Mouse (Mus musculus): ENCODE data around the gene Ppp1r13l. TPM values are rescaled to one million over a fixed set of nuclear protein-coding genes. Genes with fewer than 3 reads are reported as not detected.

The Ppp1r13l gene
- polyA plus RNA-seq, 1 experiment from 2014 or later: 13.6 TPM

DNA sequence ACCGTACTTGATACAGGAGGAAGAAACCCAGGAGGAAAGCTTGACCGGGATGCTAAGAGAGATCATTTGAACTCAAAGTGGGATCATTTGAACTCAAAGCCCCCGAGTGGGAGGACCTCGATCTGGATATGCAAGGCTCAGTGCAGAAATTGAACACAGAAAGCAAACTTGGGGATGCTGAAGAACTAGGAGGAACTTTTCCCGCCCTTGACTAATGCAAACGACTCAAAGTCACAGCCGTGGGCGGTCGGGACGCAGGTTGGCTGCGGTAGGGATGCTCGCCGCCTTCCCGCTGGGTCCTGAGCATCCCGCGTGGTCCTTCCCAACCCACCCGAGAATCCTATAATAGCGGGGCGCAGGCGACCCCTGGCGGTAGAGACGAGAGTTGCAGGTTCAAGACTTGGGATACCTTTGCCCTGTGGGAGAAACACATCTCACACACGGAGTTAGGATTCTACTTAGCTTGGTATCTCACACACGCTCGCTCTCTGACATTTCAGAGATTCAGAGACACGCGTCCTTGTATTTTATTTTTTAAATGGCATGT is 17.0 kb upstream of the Ppp1r13l start:
- ATAC-seq (replicated peaks; ENCODE audit: extremely low read depth, insufficient read depth, low FRiP score): peak; percentile 6
- H3K4me2 ChIP-seq (ENCODE audit: low read depth, low read length): peak overlapping the region; percentile 88

DNA sequence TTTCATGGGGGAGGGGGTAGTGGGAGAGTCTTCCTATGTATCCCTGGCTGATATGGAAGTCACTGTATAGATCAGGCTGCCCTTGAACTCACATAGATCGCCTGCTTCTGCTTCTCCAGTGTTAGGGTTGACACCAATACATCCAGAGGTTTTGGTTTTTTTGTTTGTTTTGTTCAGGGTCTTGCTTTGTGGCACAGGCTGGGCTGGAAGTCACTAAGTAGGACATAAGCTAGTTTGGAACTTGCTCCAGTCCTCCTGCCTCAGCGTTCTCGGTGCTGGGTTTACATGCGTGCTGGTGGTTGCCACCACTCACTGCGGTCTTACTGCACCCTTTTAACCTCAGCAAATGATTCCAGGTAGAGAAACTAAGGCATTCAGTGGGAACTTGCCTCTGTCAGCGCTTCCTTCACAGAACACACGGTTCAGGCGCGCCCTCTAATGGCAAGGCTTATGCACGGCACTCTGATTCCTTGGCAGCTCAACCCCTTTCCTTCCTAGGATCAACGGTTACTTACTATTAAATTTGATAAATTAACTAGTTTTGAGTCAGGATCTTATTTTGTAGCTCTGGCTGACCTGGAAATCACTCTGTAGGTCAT is 16.2 kb upstream of the Ppp1r13l start:
- peak overlapping the region; percentile 8; the same call in 1 of the 2 replicates for H3K4me2 ChIP-seq (ENCODE audit: low read depth, low read length)
- H3K9me3 ChIP-seq (replicated peaks; ENCODE audit: control insufficient read depth, low read length): no peaks in the 10 kb centered on the region
- H3K9ac ChIP-seq (ENCODE audit: low read length): no peak overlapping the region
- H3K4me3 ChIP-seq (ENCODE audit: low read length): no peak overlapping the region
- H3K4me1 ChIP-seq (ENCODE audit: control insufficient read depth, insufficient read depth, low read length): peaks cover 29% of the 10 kb centered on the region
- H3K36me3 ChIP-seq (ENCODE audit: control insufficient read depth, insufficient read depth): peaks cover under 1% of the 10 kb centered on the region; the same call in 1 of the 2 replicates
- no peak overlapping the region for H3K27ac ChIP-seq (ENCODE audit: low read length)
- no peaks in the 10 kb centered on the region for H3K27me3 ChIP-seq (ENCODE audit: control insufficient read depth, insufficient read depth, low read length)
- WGBS: 2% methylated on average over 11 of the region's 11 CpGs
- ATAC-seq (replicated peaks; ENCODE audit: extremely low read depth, insufficient read depth, low FRiP score): no peak

More for the DNA sequence above, 17.0 kb upstream of the Ppp1r13l start:
- whole genome bisulfite sequencing: 0% methylated on average over 27 of the region's 27 CpGs
- no peaks in the 10 kb centered on the region for H3K27me3 ChIP-seq (ENCODE audit: control insufficient read depth, insufficient read depth, low read length)
- H3K4me1 ChIP-seq (ENCODE audit: control insufficient read depth, insufficient read depth, low read length): peaks cover 29% of the 10 kb centered on the region
- peak overlapping the region; percentile 98 for H3K27ac ChIP-seq (ENCODE audit: low read length)
- H3K36me3 ChIP-seq (ENCODE audit: control insufficient read depth, insufficient read depth): no peaks in the 10 kb centered on the region
- H3K9ac ChIP-seq (ENCODE audit: low read length): peak overlapping the region; percentile 75
- H3K9me3 ChIP-seq (replicated peaks; ENCODE audit: control insufficient read depth, low read length): no peaks in the 10 kb centered on the region
- H3K4me3 ChIP-seq (ENCODE audit: low read length): peak overlapping the region; percentile 59

DNA sequence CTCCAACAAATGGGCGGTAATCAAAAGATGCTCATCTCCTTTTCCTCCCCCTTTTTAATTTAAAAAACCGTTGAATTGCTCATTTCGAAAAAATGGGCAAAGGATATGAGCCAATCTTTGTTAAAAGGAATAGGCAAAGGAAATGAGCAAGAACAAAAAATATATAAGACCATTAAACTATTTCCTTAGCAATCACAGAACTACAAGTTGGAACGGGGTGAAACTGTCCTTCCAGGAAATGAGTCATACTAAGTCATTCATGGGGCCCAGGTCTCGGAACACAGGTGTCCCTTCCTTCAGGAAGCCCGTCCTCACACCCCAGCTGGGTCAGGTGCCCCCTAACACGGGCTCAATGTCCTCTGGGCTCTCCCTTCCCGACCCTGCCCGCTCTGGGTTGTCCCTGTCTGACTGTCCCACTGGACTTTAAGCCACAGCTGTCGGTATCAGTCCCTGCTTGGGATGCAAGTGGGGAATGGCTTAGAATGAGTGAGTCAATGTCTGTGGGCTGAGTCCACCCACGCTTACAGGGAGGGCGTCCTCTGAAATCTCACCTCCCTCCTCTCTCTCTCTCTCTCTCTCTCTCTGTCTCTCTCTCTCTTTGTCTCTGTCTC is 15.2 kb upstream of the Ppp1r13l start, which contains the start of gene Ercc1:
Gene Ercc1 (plus strand): TSS at position 542 of the 611 bp plus-strand sequence.
- peaks cover 26% of the 10 kb centered on the region for H3K4me1 ChIP-seq (ENCODE audit: control insufficient read depth, insufficient read depth, low read length)
- H3K27ac ChIP-seq (ENCODE audit: low read length): peak within 1 kb of the TSS; percentile 80
- H3K4me3 ChIP-seq (ENCODE audit: low read length): peak within 1 kb of the TSS; percentile 69
- H3K9ac ChIP-seq (ENCODE audit: low read length): peak within 1 kb of the TSS; percentile 82
- H3K4me2 ChIP-seq (ENCODE audit: low read depth, low read length): peak within 1 kb of the TSS; percentile 75
- no peaks in the 10 kb centered on the region for H3K9me3 ChIP-seq (replicated peaks; ENCODE audit: control insufficient read depth, low read length)
- no peak for ATAC-seq (replicated peaks; ENCODE audit: extremely low read depth, insufficient read depth, low FRiP score)
- WGBS: 22% methylated on average over 12 of the region's 12 CpGs
- no peaks in the 10 kb centered on the region for H3K27me3 ChIP-seq (ENCODE audit: control insufficient read depth, insufficient read depth, low read length)
- peaks cover 9% of the 10 kb centered on the region; the same call in 1 of the 2 replicates for H3K36me3 ChIP-seq (ENCODE audit: control insufficient read depth, insufficient read depth)

DNA sequence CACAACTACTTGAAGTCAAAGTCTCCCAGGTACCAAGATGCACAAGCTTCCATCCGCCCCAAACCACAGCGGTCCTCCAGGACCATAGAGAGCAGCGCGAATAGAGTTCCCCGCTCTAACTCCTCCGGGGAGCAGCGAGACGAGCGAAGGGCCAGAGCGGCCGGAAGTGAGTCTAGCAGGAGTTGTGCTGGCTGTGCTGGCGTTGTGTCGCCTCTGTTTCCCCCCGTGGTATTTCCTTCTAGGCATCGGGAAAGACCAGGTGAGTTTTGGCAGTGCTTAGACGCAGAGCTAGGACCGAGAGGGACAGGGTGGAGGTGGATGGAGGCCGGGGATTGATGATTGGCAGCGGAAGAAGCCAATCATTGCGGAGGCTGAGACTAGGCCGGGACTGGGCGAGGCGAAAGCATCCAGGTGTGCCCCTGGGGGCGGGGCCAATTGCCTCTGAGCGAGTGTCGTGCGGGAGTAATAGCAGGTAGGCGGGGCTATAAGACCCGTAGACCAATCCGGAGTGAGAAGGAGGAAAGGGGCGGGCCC is 14.5 kb upstream of the Ppp1r13l start:
- H3K4me2 ChIP-seq (ENCODE audit: low read depth, low read length): peak overlapping the region; percentile 75
- no peaks in the 10 kb centered on the region for H3K9me3 ChIP-seq (replicated peaks; ENCODE audit: control insufficient read depth, low read length)
- H3K27me3 ChIP-seq (ENCODE audit: control insufficient read depth, insufficient read depth, low read length): no peaks in the 10 kb centered on the region
- peak overlapping the region; percentile 82 for H3K9ac ChIP-seq (ENCODE audit: low read length)
- peak overlapping the region; percentile 69 for H3K4me3 ChIP-seq (ENCODE audit: low read length)
- H3K27ac ChIP-seq (ENCODE audit: low read length): peak overlapping the region; percentile 80
- H3K4me1 ChIP-seq (ENCODE audit: control insufficient read depth, insufficient read depth, low read length): peaks cover 26% of the 10 kb centered on the region
- peaks cover 10% of the 10 kb centered on the region; the same call in 1 of the 2 replicates for H3K36me3 ChIP-seq (ENCODE audit: control insufficient read depth, insufficient read depth)
- WGBS: under 1% methylated on average over 31 of the region's 31 CpGs
- peak; percentile 81 for ATAC-seq (replicated peaks; ENCODE audit: extremely low read depth, insufficient read depth, low FRiP score)

DNA sequence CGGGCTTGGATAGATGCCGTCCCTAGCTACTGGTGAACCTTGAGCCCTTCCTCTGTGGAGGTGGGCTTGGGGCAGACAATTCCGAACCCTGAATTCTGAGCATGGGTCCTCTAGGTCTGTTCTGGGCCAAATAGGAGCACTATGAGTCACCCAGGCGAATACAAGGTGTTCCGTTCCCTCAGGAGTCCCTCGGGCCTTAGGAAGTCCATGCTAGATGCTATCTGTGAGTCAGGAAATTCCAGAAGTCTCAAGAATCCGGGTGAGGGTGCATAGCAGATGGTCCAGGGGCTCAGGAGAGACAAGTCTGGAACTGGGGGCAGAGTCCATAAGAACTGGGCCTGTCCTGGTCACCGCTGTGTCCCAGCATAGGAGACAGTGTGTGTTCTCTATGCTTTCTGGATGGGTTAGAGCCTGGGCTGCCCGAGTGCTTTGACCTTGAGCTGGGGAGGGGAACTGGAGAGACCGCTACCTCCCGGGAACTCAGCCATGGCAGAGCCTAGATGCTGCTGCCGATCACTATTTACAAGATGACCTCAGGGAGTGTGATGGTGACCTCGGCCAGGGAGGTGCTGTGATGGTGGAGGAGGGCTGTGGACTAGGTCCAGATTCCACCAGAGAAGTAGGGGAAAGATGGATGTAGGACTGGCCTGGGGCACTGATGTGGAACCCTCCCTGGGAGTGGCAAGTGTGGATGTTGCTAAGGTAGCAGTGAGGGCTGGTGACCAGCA is 10.2 kb upstream of the Ppp1r13l start:
- Histone ChIP-seq H3K9ac (ENCODE audit: low read length) (no peak overlapping the region), H3K9me3 (replicated peaks; ENCODE audit: control insufficient read depth, low read length) (no peaks in the 10 kb centered on the region), H3K4me3 (ENCODE audit: low read length) (no peak overlapping the region), H3K4me1 (ENCODE audit: control insufficient read depth, insufficient read depth, low read length) (peaks cover 9% of the 10 kb centered on the region), H3K4me2 (ENCODE audit: low read depth, low read length) (no peak overlapping the region), H3K27ac (ENCODE audit: low read length) (no peak overlapping the region), H3K36me3 (ENCODE audit: control insufficient read depth, insufficient read depth) (peaks cover 18% of the 10 kb centered on the region; the same call in 1 of the 2 replicates), H3K27me3 (ENCODE audit: control insufficient read depth, insufficient read depth, low read length) (no peaks in the 10 kb centered on the region)
- ATAC-seq (replicated peaks; ENCODE audit: extremely low read depth, insufficient read depth, low FRiP score): no peak
- WGBS: 65% methylated on average over 13 of the region's 13 CpGs

DNA sequence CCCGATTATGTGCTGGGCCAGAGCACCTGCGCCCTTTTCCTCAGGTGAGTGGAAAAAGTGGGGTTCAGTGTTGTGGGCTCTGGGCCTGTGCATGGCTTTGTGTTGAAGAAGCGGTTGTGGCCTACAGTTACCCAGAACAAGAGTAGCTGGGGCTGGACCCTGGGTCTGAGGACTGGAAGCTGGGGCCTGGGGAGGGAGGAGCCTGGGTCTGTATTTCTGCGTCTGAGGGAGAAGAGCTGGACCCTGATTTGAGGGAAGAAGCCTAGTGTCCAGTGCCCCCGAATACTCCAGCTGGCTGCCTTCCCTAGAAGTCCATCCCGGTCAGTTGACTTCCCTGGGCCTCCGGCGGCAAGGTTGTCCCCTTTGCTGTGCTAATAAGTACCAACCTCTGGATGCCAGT is 9.3 kb upstream of the Ppp1r13l start:
- WGBS: 94% methylated on average over 8 of the region's 8 CpGs
- no peaks in the 10 kb centered on the region for H3K27me3 ChIP-seq (ENCODE audit: control insufficient read depth, insufficient read depth, low read length)
- ATAC-seq (replicated peaks; ENCODE audit: extremely low read depth, insufficient read depth, low FRiP score): no peak
- H3K27ac ChIP-seq (ENCODE audit: low read length): no peak overlapping the region
- H3K36me3 ChIP-seq (ENCODE audit: control insufficient read depth, insufficient read depth): peaks cover 27% of the 10 kb centered on the region; the same call in 1 of the 2 replicates
- no peak overlapping the region for H3K9ac ChIP-seq (ENCODE audit: low read length)
- no peak overlapping the region for H3K4me3 ChIP-seq (ENCODE audit: low read length)
- no peak overlapping the region for H3K4me2 ChIP-seq (ENCODE audit: low read depth, low read length)
- no peaks in the 10 kb centered on the region for H3K9me3 ChIP-seq (replicated peaks; ENCODE audit: control insufficient read depth, low read length)
- H3K4me1 ChIP-seq (ENCODE audit: control insufficient read depth, insufficient read depth, low read length): peaks cover 5% of the 10 kb centered on the region

DNA sequence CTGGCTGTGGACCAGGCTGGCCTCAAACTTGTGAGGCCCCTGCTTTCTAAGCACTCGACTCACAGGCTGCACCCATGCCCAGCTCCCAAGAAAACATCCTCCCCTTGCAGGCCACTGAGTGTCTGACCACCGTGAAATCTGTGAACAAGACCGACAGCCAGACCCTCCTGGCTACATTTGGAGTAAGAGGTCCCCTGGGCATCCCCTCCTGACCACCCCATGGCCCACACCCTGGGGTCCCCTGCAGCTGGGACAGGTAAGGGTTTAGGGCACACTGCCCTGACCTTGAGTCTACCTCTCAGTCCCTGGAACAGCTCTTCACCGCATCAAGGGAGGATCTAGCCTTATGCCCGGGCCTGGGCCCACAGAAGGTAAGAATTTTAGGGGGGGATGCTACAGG is 4.6 kb upstream of the Ppp1r13l start:
- Histone ChIP-seq H3K4me1 (ENCODE audit: control insufficient read depth, insufficient read depth, low read length) (peaks cover 7% of the 10 kb centered on the region), H3K27me3 (ENCODE audit: control insufficient read depth, insufficient read depth, low read length) (no peaks in the 10 kb centered on the region), H3K4me3 (ENCODE audit: low read length) (no peak overlapping the region), H3K4me2 (ENCODE audit: low read depth, low read length) (no peak overlapping the region), H3K27ac (ENCODE audit: low read length) (no peak overlapping the region), H3K9me3 (replicated peaks; ENCODE audit: control insufficient read depth, low read length) (no peaks in the 10 kb centered on the region), H3K36me3 (ENCODE audit: control insufficient read depth, insufficient read depth) (peaks cover 25% of the 10 kb centered on the region; the same call in 1 of the 2 replicates), H3K9ac (ENCODE audit: low read length) (no peak overlapping the region)
- no peak for ATAC-seq (replicated peaks; ENCODE audit: extremely low read depth, insufficient read depth, low FRiP score)
- WGBS: 84% methylated on average over 5 of the region's 5 CpGs

DNA sequence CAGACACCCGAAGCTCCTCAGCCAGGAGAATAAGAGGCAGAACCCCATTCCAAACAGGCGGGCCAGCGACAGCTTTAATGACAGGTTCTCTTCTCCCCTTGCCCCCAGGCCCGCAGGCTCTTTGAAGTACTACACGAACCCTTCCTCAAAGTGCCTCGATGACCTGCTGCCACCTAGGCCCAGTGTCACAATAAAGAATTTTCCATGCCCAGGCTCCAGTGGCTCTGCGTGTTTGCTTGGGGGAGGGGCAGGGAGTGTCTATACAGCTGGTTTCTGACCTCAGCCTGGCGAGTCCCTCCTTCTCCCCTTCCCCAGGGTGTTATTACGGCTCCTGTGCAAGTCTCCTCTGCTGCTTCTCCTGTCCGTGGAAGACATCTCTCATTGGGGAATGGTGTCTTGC is 3.2 kb upstream of the Ppp1r13l start:
- Histone ChIP-seq H3K36me3 (ENCODE audit: control insufficient read depth, insufficient read depth) (peaks cover 18% of the 10 kb centered on the region; the same call in 1 of the 2 replicates), H3K27ac (ENCODE audit: low read length) (no peak overlapping the region)
- ATAC-seq (replicated peaks; ENCODE audit: extremely low read depth, insufficient read depth, low FRiP score): no peak

More for the DNA sequence above, 3.2 kb upstream of the Ppp1r13l start:
- peaks cover 11% of the 10 kb centered on the region for H3K4me1 ChIP-seq (ENCODE audit: control insufficient read depth, insufficient read depth, low read length)
- no peak overlapping the region for H3K4me2 ChIP-seq (ENCODE audit: low read depth, low read length)
- no peaks in the 10 kb centered on the region for H3K27me3 ChIP-seq (ENCODE audit: control insufficient read depth, insufficient read depth, low read length)
- 75% methylated on average over 10 of the region's 10 CpGs for WGBS
- H3K9ac ChIP-seq (ENCODE audit: low read length): no peak overlapping the region
- no peaks in the 10 kb centered on the region for H3K9me3 ChIP-seq (replicated peaks; ENCODE audit: control insufficient read depth, low read length)
- H3K4me3 ChIP-seq (ENCODE audit: low read length): no peak overlapping the region
